Mouse (Mus musculus) gastrocnemius, adult 18-20 months (tissue): ENCODE measurements at regions not wholly inside any gene's neighbourhood (a gene's known extent, or its start where the extent isn't known, plus 50 kb on each side); places are given as distances from the start of the nearest gene placed in this dataset.
A peak's percentile ranks its signal among the peaks of the same experiment; 100 is the strongest.

Source experiments
- DNase-seq: peaks from one replicate; pipeline ENCODE4 v3.0.0; 2021; ENCODE audit warnings: low spot score

DNA sequence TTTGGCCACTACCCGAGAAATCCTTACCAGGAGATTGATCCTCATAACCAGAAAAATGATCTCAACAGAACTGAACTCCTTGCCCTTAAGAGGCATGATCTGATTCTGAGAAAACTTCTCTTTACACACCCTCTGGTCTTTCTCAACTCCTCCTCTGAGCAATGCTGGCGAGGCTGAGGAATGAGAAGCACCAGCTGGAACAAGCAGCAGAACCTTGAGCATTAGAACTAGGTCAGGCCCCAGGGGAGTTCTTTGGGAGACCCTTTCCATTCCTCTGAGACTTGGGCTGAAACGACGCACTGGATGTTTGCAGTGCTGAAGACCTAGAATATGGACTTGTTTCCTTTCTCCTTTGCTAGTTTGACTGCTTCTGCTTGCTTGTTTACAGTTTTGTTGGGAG, 224.6 kb upstream of the Ar start:
- peak; percentile 57 for DNase-seq

DNA sequence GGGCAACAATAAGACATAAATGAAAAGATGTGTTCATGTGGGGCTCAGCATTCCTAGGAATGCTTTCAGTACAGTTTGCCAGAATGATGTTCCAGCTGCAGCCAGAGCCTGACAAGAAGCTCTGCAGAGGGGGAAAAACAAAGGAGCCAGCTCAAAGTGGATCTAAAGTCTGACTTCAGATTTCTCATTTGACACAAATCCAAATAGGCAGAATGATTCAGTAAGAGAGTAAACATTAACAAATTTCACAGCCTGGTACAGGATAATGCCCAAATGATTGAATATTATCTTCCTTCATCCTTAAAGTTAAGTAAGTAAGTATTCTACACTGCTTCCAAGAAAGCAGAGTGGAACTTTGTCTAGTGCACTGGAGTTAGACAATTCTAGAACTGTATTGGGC, 224.2 kb upstream of the Ar start:
- no peak for DNase-seq

DNA sequence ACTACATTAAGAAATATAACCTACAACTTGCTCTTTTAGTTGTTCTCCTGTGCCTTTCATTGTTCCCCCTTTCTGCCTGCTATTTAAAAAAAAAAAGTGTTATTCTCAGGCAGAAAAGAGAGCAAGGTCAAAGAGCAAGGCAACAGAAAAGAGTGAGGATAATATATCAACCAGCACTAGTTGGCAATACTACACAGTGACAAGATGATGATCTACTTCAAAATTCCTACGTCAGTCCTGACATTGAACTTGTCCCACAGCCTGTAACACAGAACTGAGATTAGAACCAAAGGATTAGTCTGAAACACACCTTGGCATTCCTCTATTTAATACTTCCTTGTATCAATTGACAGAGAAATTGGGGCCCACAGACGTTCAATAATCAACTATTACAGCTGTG, 222.8 kb upstream of the Ar start:
- no peak for DNase-seq
